Mouse (Mus musculus): ENCODE data around the gene Ppp5c. TPM values are rescaled to one million over a fixed set of nuclear protein-coding genes. Genes with fewer than 3 reads are reported as not detected.
"Not testable (repeated sequence)": the region's sequence is repeated elsewhere in the genome, so short reads cannot be mapped to it uniquely, and the experiment has no call there.

The Ppp5c gene
- 112 and 118 TPM in 2 replicates for polyA plus RNA-seq (2014; fragmentation: Nextera tagmentation; extraction: Ambion mirVana)

GRCm38 (mm10) chr7:17027588-17028343, at the start of gene Ppp5c:
Ppp5c (minus strand) TSS chr7:17027924.
- ATAC-seq (ENCODE audit: low FRiP score, low TSS enrichment): peak; percentile 89
- WGBS: under 1% methylated on average over 56 of the region's 58 CpGs
- Histone ChIP-seq H3K4me1 (ENCODE audit: control insufficient read depth, insufficient read depth, low read length) (peaks cover 9% of the 10 kb centered on the region), H3K9ac (replicated peaks; ENCODE audit: low read length) (peak within 1 kb of the TSS; percentile 72), H3K36me3 (ENCODE audit: control insufficient read depth, insufficient read depth, low read length) (peaks cover 15% of the 10 kb centered on the region), H3K4me2 (ENCODE audit: low read length) (peak within 1 kb of the TSS; percentile 59), H3K27me3 (ENCODE audit: control insufficient read depth, insufficient read depth, low read length) (no peaks in the 10 kb centered on the region), H3K4me3 (replicated peaks; ENCODE audit: low read depth, low read length) (peak within 1 kb of the TSS; percentile 84), H3K27ac (replicated peaks; ENCODE audit: low read depth, low read length) (peak within 1 kb of the TSS; percentile 60), H3K9me3 (ENCODE audit: control insufficient read depth, low read length) (no peaks in the 10 kb centered on the region)
- DNase-seq: peak; percentile 94

GRCm38 (mm10) chr7:17076542-17076941, 48.8 kb upstream of the Ppp5c start:
- no peak overlapping the region for H3K4me2 ChIP-seq (ENCODE audit: low read length)
- H3K4me1 ChIP-seq (ENCODE audit: control insufficient read depth, insufficient read depth, low read length): no peaks in the 10 kb centered on the region
- no peaks in the 10 kb centered on the region for H3K27me3 ChIP-seq (ENCODE audit: control insufficient read depth, insufficient read depth, low read length)
- no peaks in the 10 kb centered on the region for H3K36me3 ChIP-seq (ENCODE audit: control insufficient read depth, insufficient read depth, low read length)
- no peak overlapping the region for H3K4me3 ChIP-seq (replicated peaks; ENCODE audit: low read depth, low read length)
- H3K27ac ChIP-seq (replicated peaks; ENCODE audit: low read depth, low read length): no peak overlapping the region
- ATAC-seq (ENCODE audit: low FRiP score, low TSS enrichment) (no peak), DNase-seq (no peak)
- WGBS: 100% methylated on average over 1 of the region's 1 CpGs
- H3K9ac ChIP-seq (replicated peaks; ENCODE audit: low read length): no peak overlapping the region
- no peaks in the 10 kb centered on the region for H3K9me3 ChIP-seq (ENCODE audit: control insufficient read depth, low read length)

- DNase-seq (peak; percentile 87), ATAC-seq (ENCODE audit: low FRiP score, low TSS enrichment) (peak; percentile 46)
- Histone ChIP-seq H3K27me3 (ENCODE audit: control insufficient read depth, insufficient read depth, low read length) (no peaks in the 10 kb centered on the region), H3K9me3 (ENCODE audit: control insufficient read depth, low read length) (no peaks in the 10 kb centered on the region), H3K27ac (replicated peaks; ENCODE audit: low read depth, low read length) (no peak within 1 kb of the TSS), H3K4me1 (ENCODE audit: control insufficient read depth, insufficient read depth, low read length) (no peaks in the 10 kb centered on the region), H3K36me3 (ENCODE audit: control insufficient read depth, insufficient read depth, low read length) (no peaks in the 10 kb centered on the region), H3K4me3 (replicated peaks; ENCODE audit: low read depth, low read length) (peak within 1 kb of the TSS; percentile 12; the same call in 1 of the 2 replicates), H3K4me2 (ENCODE audit: low read length) (peak within 1 kb of the TSS; percentile 27), H3K9ac (replicated peaks; ENCODE audit: low read length) (no peak within 1 kb of the TSS)
- 69% methylated on average over 23 of the region's 23 CpGs for WGBS
These were observed 46.3 kb upstream of the Ppp5c start, which contains the start of gene Psg16 for GRCm38 (mm10) chr7:17073904-17074615. Psg16 (plus strand) TSS chr7:17074040.

- DNase-seq (no peak), ATAC-seq (ENCODE audit: low FRiP score, low TSS enrichment) (no peak)
- no peaks in the 10 kb centered on the region for H3K27me3 ChIP-seq (ENCODE audit: control insufficient read depth, insufficient read depth, low read length)
- H3K27ac ChIP-seq (replicated peaks; ENCODE audit: low read depth, low read length): no peak overlapping the region
- no peak overlapping the region for H3K9ac ChIP-seq (replicated peaks; ENCODE audit: low read length)
- H3K9me3 ChIP-seq (ENCODE audit: control insufficient read depth, low read length): no peaks in the 10 kb centered on the region
- WGBS: 60% methylated on average over 5 of the region's 5 CpGs
- no peak overlapping the region for H3K4me2 ChIP-seq (ENCODE audit: low read length)
- peak overlapping the region; percentile 12; the same call in 1 of the 2 replicates for H3K4me3 ChIP-seq (replicated peaks; ENCODE audit: low read depth, low read length)
- no peaks in the 10 kb centered on the region for H3K36me3 ChIP-seq (ENCODE audit: control insufficient read depth, insufficient read depth, low read length)
- H3K4me1 ChIP-seq (ENCODE audit: control insufficient read depth, insufficient read depth, low read length): no peaks in the 10 kb centered on the region
These were observed 45.8 kb upstream of the Ppp5c start for GRCm38 (mm10) chr7:17073513-17073903.

GRCm38 (mm10) chr7:17067651-17068050, 39.9 kb upstream of the Ppp5c start:
- not testable (repeated sequence) for H3K4me3 ChIP-seq (replicated peaks; ENCODE audit: low read depth, low read length); H3K27ac ChIP-seq (replicated peaks; ENCODE audit: low read depth, low read length); H3K4me1 ChIP-seq (ENCODE audit: control insufficient read depth, insufficient read depth, low read length); H3K4me2 ChIP-seq (ENCODE audit: low read length); H3K9me3 ChIP-seq (ENCODE audit: control insufficient read depth, low read length); H3K27me3 ChIP-seq (ENCODE audit: control insufficient read depth, insufficient read depth, low read length); ATAC-seq (ENCODE audit: low FRiP score, low TSS enrichment); DNase-seq; H3K9ac ChIP-seq (replicated peaks; ENCODE audit: low read length); H3K36me3 ChIP-seq (ENCODE audit: control insufficient read depth, insufficient read depth, low read length)
- WGBS: 64% methylated on average over 5 of the region's 5 CpGs

- Histone ChIP-seq H3K4me2 (ENCODE audit: low read length) (no peak overlapping the region), H3K9me3 (ENCODE audit: control insufficient read depth, low read length) (no peaks in the 10 kb centered on the region), H3K36me3 (ENCODE audit: control insufficient read depth, insufficient read depth, low read length) (no peaks in the 10 kb centered on the region), H3K4me1 (ENCODE audit: control insufficient read depth, insufficient read depth, low read length) (peaks cover 5% of the 10 kb centered on the region; the same call in 1 of the 2 replicates), H3K27me3 (ENCODE audit: control insufficient read depth, insufficient read depth, low read length) (peaks cover 8% of the 10 kb centered on the region; the same call in 1 of the 2 replicates), H3K27ac (replicated peaks; ENCODE audit: low read depth, low read length) (no peak overlapping the region), H3K9ac (replicated peaks; ENCODE audit: low read length) (no peak overlapping the region), H3K4me3 (replicated peaks; ENCODE audit: low read depth, low read length) (no peak overlapping the region)
- ATAC-seq (ENCODE audit: low FRiP score, low TSS enrichment) (no peak), DNase-seq (no peak)
These were observed 39.3 kb upstream of the Ppp5c start for GRCm38 (mm10) chr7:17067000-17067399.

GRCm38 (mm10) chr7:17066412-17066811, 38.7 kb upstream of the Ppp5c start:
- Histone ChIP-seq H3K27me3 (ENCODE audit: control insufficient read depth, insufficient read depth, low read length) (peaks cover 12% of the 10 kb centered on the region), H3K9me3 (ENCODE audit: control insufficient read depth, low read length) (no peaks in the 10 kb centered on the region), H3K36me3 (ENCODE audit: control insufficient read depth, insufficient read depth, low read length) (no peaks in the 10 kb centered on the region), H3K4me3 (replicated peaks; ENCODE audit: low read depth, low read length) (no peak overlapping the region), H3K9ac (replicated peaks; ENCODE audit: low read length) (no peak overlapping the region), H3K27ac (replicated peaks; ENCODE audit: low read depth, low read length) (no peak overlapping the region), H3K4me1 (ENCODE audit: control insufficient read depth, insufficient read depth, low read length) (peaks cover 6% of the 10 kb centered on the region; the same call in 1 of the 2 replicates), H3K4me2 (ENCODE audit: low read length) (no peak overlapping the region)
- WGBS: 13% methylated on average over 2 of the region's 2 CpGs
- no peak for ATAC-seq (ENCODE audit: low FRiP score, low TSS enrichment)
- DNase-seq: peak; percentile 88

GRCm38 (mm10) chr7:17065620-17066019, 37.9 kb upstream of the Ppp5c start:
- ATAC-seq (ENCODE audit: low FRiP score, low TSS enrichment) (no peak), DNase-seq (no peak)
- Histone ChIP-seq H3K36me3 (ENCODE audit: control insufficient read depth, insufficient read depth, low read length) (no peaks in the 10 kb centered on the region), H3K9me3 (ENCODE audit: control insufficient read depth, low read length) (no peaks in the 10 kb centered on the region), H3K4me1 (ENCODE audit: control insufficient read depth, insufficient read depth, low read length) (peaks cover 8% of the 10 kb centered on the region), H3K4me2 (ENCODE audit: low read length) (no peak overlapping the region), H3K9ac (replicated peaks; ENCODE audit: low read length) (no peak overlapping the region), H3K27me3 (ENCODE audit: control insufficient read depth, insufficient read depth, low read length) (peaks cover 16% of the 10 kb centered on the region), H3K4me3 (replicated peaks; ENCODE audit: low read depth, low read length) (no peak overlapping the region), H3K27ac (replicated peaks; ENCODE audit: low read depth, low read length) (no peak overlapping the region)
- 86% methylated on average over 9 of the region's 9 CpGs for WGBS

All from midbrain, embryonic 14.5 days (tissue).